Mouse (Mus musculus) liver, embryonic 11.5 days (tissue): ENCODE data around the gene Gm37240. TPM values are rescaled to one million over a fixed set of nuclear protein-coding genes. Genes with fewer than 3 reads are reported as not detected.

Source experiments
- ATAC-seq: fragments of 200-750 bp; cut with Nextera tagmentation; replicated peaks from 2 replicates; pipeline ENCODE4 v1.8.0; 2017; ENCODE audit warnings: moderate number of reproducible peaks, mild to moderate bottlenecking, moderate TSS enrichment, moderate library complexity; ENCODE audit not compliant: low FRiP score
- DNase-seq: peaks from one replicate; pipeline ENCODE4 v3.0.0-alpha.2; 2017; ENCODE audit warnings: low spot score
- H3K27ac ChIP-seq: fragments of 300-500 bp; sonication (generic); 2 replicates; pipeline ENCODE4 v1.5.1; 2014; ENCODE audit warnings: mild to moderate bottlenecking, low read depth, low read length, control low read depth
- H3K27me3 ChIP-seq: fragments of 300-500 bp; sonication (generic); replicated peaks from 2 replicates; pipeline ENCODE4 v1.6.1; 2014; ENCODE audit warnings: low read length, mixed read lengths; ENCODE audit not compliant: control insufficient read depth, insufficient read depth
- H3K36me3 ChIP-seq: fragments of 300-500 bp; sonication (generic); 2 replicates; pipeline ENCODE4 v1.6.1; 2014; ENCODE audit warnings: mild to moderate bottlenecking, low read length, moderate library complexity, mixed read lengths; ENCODE audit not compliant: control insufficient read depth, insufficient read depth
- H3K4me1 ChIP-seq: fragments of 300-500 bp; sonication (generic); replicated peaks from 2 replicates; pipeline ENCODE4 v1.6.1; 2014; ENCODE audit warnings: low read length, mixed read lengths; ENCODE audit not compliant: control insufficient read depth, insufficient read depth
- H3K4me2 ChIP-seq: fragments of 300-500 bp; sonication (generic); 2 replicates; pipeline ENCODE4 v1.6.1; 2014; ENCODE audit warnings: mild to moderate bottlenecking, control low read depth, moderate library complexity
- H3K4me3 ChIP-seq: fragments of 300-500 bp; sonication (generic); 2 replicates; pipeline ENCODE4 v1.5.1; 2014; ENCODE audit warnings: low read depth, low read length, control low read depth
- H3K9ac ChIP-seq: fragments of 300-500 bp; sonication (generic); 2 replicates; pipeline ENCODE4 v1.6.1; 2014; ENCODE audit warnings: low read depth, low read length, control low read depth
- H3K9me3 ChIP-seq: fragments of 300-500 bp; sonication (generic); 2 replicates; pipeline ENCODE4 v1.6.1; 2016; ENCODE audit warnings: low read length, inconsistent platforms, mixed read lengths; ENCODE audit not compliant: control insufficient read depth
- WGBS: fragments of 180-500 bp; shearing (Covaris S2); extraction: QIAGEN DNeasy Blood & Tissue Kit; methylation state at CpG from one replicate; pipeline ENCODE4 v1.1.7; 2014; 5-methylcytosine and 5-hydroxymethylcytosine counted together
- polyA plus RNA-seq: library from polyadenylated mRNA; unstranded; fragments of >200 nt; fragmentation: Nextera tagmentation; extraction: Ambion mirVana; gene quantifications from 2 replicates; pipeline ENCODE4 v1.2.1, GENCODE M21; 2014

The Gm37240 gene
- polyA plus RNA-seq, 1 experiment from 2014 or later, result 1.6 TPM

GRCm38 (mm10) chr3:84685662-84686293 is 1201.5 kb downstream of the Gm37240 start:
- Histone ChIP-seq H3K4me1 (no peaks in the 10 kb centered on the region), H3K36me3 (no peaks in the 10 kb centered on the region), H3K27ac (no peak overlapping the region), H3K27me3 (no peaks in the 10 kb centered on the region; the same call in 1 of the 2 replicates), H3K9me3 (no peaks in the 10 kb centered on the region), H3K4me2 (no peak overlapping the region), H3K9ac (no peak overlapping the region), H3K4me3 (no peak overlapping the region)
- WGBS, result 43% methylated on average over 8 of the region's 8 CpGs
- ATAC-seq (no peak), DNase-seq (no peak)

GRCm38 (mm10) chr3:84683788-84684187 is 1203.5 kb downstream of the Gm37240 start:
- H3K27ac ChIP-seq, result no peak overlapping the region
- WGBS, result 84% methylated on average over 6 of the region's 6 CpGs
- H3K36me3 ChIP-seq, result no peaks in the 10 kb centered on the region
- H3K4me3 ChIP-seq, result no peak overlapping the region
- no peaks in the 10 kb centered on the region for H3K9me3 ChIP-seq
- no peaks in the 10 kb centered on the region for H3K4me1 ChIP-seq
- H3K4me2 ChIP-seq, result no peak overlapping the region
- H3K27me3 ChIP-seq, result no peaks in the 10 kb centered on the region; the same call in 1 of the 2 replicates
- H3K9ac ChIP-seq, result no peak overlapping the region
- no peak for ATAC-seq
- DNase-seq, result no peak

- H3K4me2 ChIP-seq, result no peak overlapping the region
- whole genome bisulfite sequencing, result 66% methylated on average over 8 of the region's 8 CpGs
- H3K4me3 ChIP-seq, result no peak overlapping the region
- DNase-seq (no peak), ATAC-seq (no peak)
- no peak overlapping the region for H3K9ac ChIP-seq
- H3K27me3 ChIP-seq, result no peaks in the 10 kb centered on the region
- H3K27ac ChIP-seq, result no peak overlapping the region
- no peaks in the 10 kb centered on the region for H3K36me3 ChIP-seq
- no peaks in the 10 kb centered on the region for H3K4me1 ChIP-seq
- no peaks in the 10 kb centered on the region for H3K9me3 ChIP-seq
Observed at GRCm38 (mm10) chr3:84681699-84682098, 1205.6 kb downstream of the Gm37240 start.

GRCm38 (mm10) chr3:84680062-84680461 is 1207.3 kb downstream of the Gm37240 start:
- 82% methylated on average over 7 of the region's 7 CpGs for WGBS

GRCm38 (mm10) chr3:84679542-84679941 is 1207.8 kb downstream of the Gm37240 start:
- H3K4me1 ChIP-seq, result no peaks in the 10 kb centered on the region
- no peak overlapping the region for H3K4me3 ChIP-seq
- 80% methylated on average over 8 of the region's 8 CpGs for WGBS
- H3K4me2 ChIP-seq, result no peak overlapping the region
- H3K9me3 ChIP-seq, result no peaks in the 10 kb centered on the region
- H3K27ac ChIP-seq, result no peak overlapping the region
- no peak for ATAC-seq
- H3K36me3 ChIP-seq, result no peaks in the 10 kb centered on the region
- no peaks in the 10 kb centered on the region for H3K27me3 ChIP-seq
- no peak for DNase-seq
- H3K9ac ChIP-seq, result no peak overlapping the region

More at GRCm38 (mm10) chr3:84680062-84680461, 1207.3 kb downstream of the Gm37240 start:
- Histone ChIP-seq H3K4me3 (no peak overlapping the region), H3K27me3 (no peaks in the 10 kb centered on the region), H3K4me2 (no peak overlapping the region), H3K27ac (no peak overlapping the region), H3K9me3 (no peaks in the 10 kb centered on the region), H3K9ac (no peak overlapping the region), H3K4me1 (no peaks in the 10 kb centered on the region), H3K36me3 (no peaks in the 10 kb centered on the region)
- ATAC-seq, result no peak
- no peak for DNase-seq

- H3K4me2 ChIP-seq, result no peak overlapping the region
- H3K4me3 ChIP-seq, result no peak overlapping the region
- ATAC-seq (no peak), DNase-seq (no peak)
- H3K4me1 ChIP-seq, result no peaks in the 10 kb centered on the region
- H3K27ac ChIP-seq, result no peak overlapping the region
- H3K9me3 ChIP-seq, result no peaks in the 10 kb centered on the region
- H3K27me3 ChIP-seq, result no peaks in the 10 kb centered on the region
- H3K9ac ChIP-seq, result no peak overlapping the region
- WGBS, result 49% methylated on average over 5 of the region's 5 CpGs
- H3K36me3 ChIP-seq, result no peaks in the 10 kb centered on the region
Observed at GRCm38 (mm10) chr3:84678891-84679290, 1208.4 kb downstream of the Gm37240 start.

GRCm38 (mm10) chr3:84675710-84676109 is 1211.6 kb downstream of the Gm37240 start:
- Histone ChIP-seq H3K9me3 (no peaks in the 10 kb centered on the region), H3K27ac (no peak overlapping the region), H3K27me3 (no peaks in the 10 kb centered on the region), H3K9ac (no peak overlapping the region), H3K36me3 (no peaks in the 10 kb centered on the region), H3K4me2 (no peak overlapping the region), H3K4me1 (no peaks in the 10 kb centered on the region), H3K4me3 (no peak overlapping the region)
- WGBS, result 73% methylated on average over 5 of the region's 5 CpGs
- DNase-seq, result no peak
- ATAC-seq, result no peak

- no peak for DNase-seq
- H3K9ac ChIP-seq, result no peak overlapping the region
- no peaks in the 10 kb centered on the region for H3K27me3 ChIP-seq
- 88% methylated on average over 6 of the region's 6 CpGs for WGBS
- ATAC-seq, result no peak
- H3K4me3 ChIP-seq, result no peak overlapping the region
- H3K9me3 ChIP-seq, result no peaks in the 10 kb centered on the region
- H3K4me2 ChIP-seq, result no peak overlapping the region
- no peaks in the 10 kb centered on the region for H3K36me3 ChIP-seq
- no peak overlapping the region for H3K27ac ChIP-seq
- H3K4me1 ChIP-seq, result no peaks in the 10 kb centered on the region
Observed at GRCm38 (mm10) chr3:84673552-84673951, 1213.8 kb downstream of the Gm37240 start.

GRCm38 (mm10) chr3:84672136-84672535 is 1215.2 kb downstream of the Gm37240 start:
- Histone ChIP-seq H3K27me3 (peaks cover 8% of the 10 kb centered on the region), H3K27ac (no peak overlapping the region), H3K36me3 (no peaks in the 10 kb centered on the region), H3K9ac (no peak overlapping the region), H3K4me2 (no peak overlapping the region), H3K9me3 (no peaks in the 10 kb centered on the region), H3K4me3 (no peak overlapping the region), H3K4me1 (no peaks in the 10 kb centered on the region)
- no peak for DNase-seq
- ATAC-seq, result no peak
- 81% methylated on average over 12 of the region's 12 CpGs for WGBS
